In the genomic region with DNA sequence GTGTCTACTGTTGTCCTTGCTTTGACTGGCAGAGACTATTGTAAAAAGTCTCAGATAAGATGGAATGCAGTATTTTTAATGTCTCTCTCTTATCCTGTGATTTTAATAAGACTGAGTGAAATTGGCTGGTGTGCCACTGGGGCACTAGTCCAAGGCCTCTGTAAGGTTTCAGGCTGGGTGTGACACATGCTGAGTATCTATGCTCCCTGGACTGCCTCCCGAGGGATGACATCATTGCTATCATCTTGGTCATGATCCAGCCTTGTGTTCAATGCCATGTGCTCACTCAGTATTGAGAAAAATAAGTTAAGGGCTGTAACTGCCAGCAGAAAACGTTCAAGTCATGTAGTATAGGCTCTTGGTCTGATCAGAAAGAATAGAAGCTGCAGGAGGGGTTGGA, we compare ENCODE assay signal across 9 mouse cellular contexts. TPM values are rescaled to one million over a fixed set of nuclear protein-coding genes. Genes with fewer than 3 reads are reported as not detected.
DNase-seq lines count a peak whose midpoint lies in the region; ATAC-seq and TF ChIP-seq lines count a peak whose summit lies in the region.
"Had no signal": no experiment of that assay in that cellular context is flagged by ENCODE, and none has a peak within 500 bp of the region (broad histone marks: within the 10 kb centered on the region; RNA-seq: fewer than 3 reads in every experiment).

No protein-coding gene starts in this region.

- H3K36me3 ChIP-seq in liver, adult 2 months (ENCODE audit: control insufficient read depth, insufficient read depth, low read length) = no peaks in the 10 kb centered on the region
- no peaks in the 10 kb centered on the region for H3K36me3 ChIP-seq in liver, embryonic 11.5 days (ENCODE audit: control insufficient read depth, insufficient read depth, low read length)
- no peaks in the 10 kb centered on the region for H3K36me3 ChIP-seq in lung, embryonic 16.5 days (ENCODE audit: control insufficient read depth, insufficient read depth, low read length)

- TF ChIP-seq POLR2A in liver, adult 2 months (IDR thresholded peaks at IDR 0.05; ENCODE audit: extremely low read depth, insufficient read depth, low read length) = no peak
- TF ChIP-seq POLR2A in brain, embryonic 14.5 days (IDR thresholded peaks at IDR 0.05; ENCODE audit: borderline replicate concordance, extremely low read depth, insufficient read depth, insufficient read length, poor library complexity, severe bottlenecking) = no peak

- peak; percentile 58 for DNase-seq in liver, adult 2 months (ENCODE audit: extremely low read depth, low read depth, low spot score)
- DNase-seq in liver, embryonic 11.5 days (ENCODE audit: low spot score) = no peak
- DNase-seq in brain, embryonic 14.5 days (ENCODE audit: low read depth) = peak; percentile 89
- DNase-seq in heart, adult 9 months (ENCODE audit: low spot score in 2 of 2) = peak; percentile 65 to 89
- DNase-seq in retina, embryonic 14.5 days (ENCODE audit: low spot score) = no peak
- DNase-seq in yolk sac, embryonic 10.5 days (ENCODE audit: low spot score) = no peak

- TF ChIP-seq CTCF in liver, adult 2 months (IDR thresholded peaks at IDR 0.05; ENCODE audit: low read depth, low read length) = no peak
- no peak for TF ChIP-seq CTCF in brain, embryonic 14.5 days (IDR thresholded peaks at IDR 0.05; ENCODE audit: borderline replicate concordance, extremely low read depth, insufficient read depth, insufficient read length)

- H3K4me3 ChIP-seq in liver, adult 2 months (ENCODE audit: insufficient read depth, low read depth, low read length) = no peak overlapping the region
- H3K4me3 ChIP-seq in liver, embryonic 11.5 days (ENCODE audit: low read depth, low read length) = no peak overlapping the region
- no peak overlapping the region for H3K4me3 ChIP-seq in lung, embryonic 16.5 days (ENCODE audit: low read length)
- H3K4me3 ChIP-seq: hindbrain, embryonic 15.5 days had no signal

- H3K9ac ChIP-seq in liver, adult 2 months (ENCODE audit: low read depth, low read length) = no peak overlapping the region
- H3K9ac ChIP-seq in liver, embryonic 11.5 days (ENCODE audit: low read depth, low read length) = no peak overlapping the region
- no peak overlapping the region for H3K9ac ChIP-seq in lung, embryonic 16.5 days (ENCODE audit: low read length)
- H3K9ac ChIP-seq: hindbrain, embryonic 15.5 days had no signal

- no peaks in the 10 kb centered on the region for H3K79me2 ChIP-seq in liver, adult 2 months (ENCODE audit: control insufficient read depth, insufficient read depth, low read length)

- ATAC-seq in liver, embryonic 11.5 days (replicated peaks; ENCODE audit: low FRiP score) = no peak
- ATAC-seq in lung, embryonic 16.5 days (ENCODE audit: low read depth) = peak; percentile 91
- ATAC-seq in activated CD4-positive, CD25-positive, alpha-beta regulatory T cell, adult 4 months = no peak

- WGBS in liver, adult 2 months = 53% methylated on average over 2 of the region's 2 CpGs
- WGBS in liver, embryonic 11.5 days = 52% methylated on average over 2 of the region's 2 CpGs
- 33% methylated on average over 2 of the region's 2 CpGs for WGBS in lung, embryonic 16.5 days

- no peak overlapping the region for H3K4me2 ChIP-seq in liver, embryonic 11.5 days
- H3K4me2 ChIP-seq in lung, embryonic 16.5 days (ENCODE audit: low read depth, low read length) = no peak overlapping the region
- H3K4me2 ChIP-seq: hindbrain, embryonic 15.5 days had no signal

- no peak overlapping the region for H3K27ac ChIP-seq in liver, adult 2 months (replicated peaks; ENCODE audit: insufficient read depth, low read depth, low read length)
- no peak overlapping the region for H3K27ac ChIP-seq in liver, embryonic 11.5 days (ENCODE audit: low read depth, low read length)
- H3K27ac ChIP-seq in lung, embryonic 16.5 days (ENCODE audit: low read length) = 0 out of 2 replicates have a peak overlapping the region, but pooled peaks have one; percentile 46
- H3K27ac ChIP-seq: hindbrain, embryonic 15.5 days had no signal

- H3K9me3 ChIP-seq in liver, embryonic 11.5 days (ENCODE audit: control insufficient read depth, low read length) = no peaks in the 10 kb centered on the region
- H3K9me3 ChIP-seq in lung, embryonic 16.5 days (ENCODE audit: control insufficient read depth, low read length) = no peaks in the 10 kb centered on the region
- H3K9me3 ChIP-seq: hindbrain, embryonic 15.5 days had no signal

- no peaks in the 10 kb centered on the region for H3K27me3 ChIP-seq in liver, adult 2 months (ENCODE audit: control insufficient read depth, insufficient read depth, low read length)
- H3K27me3 ChIP-seq in liver, embryonic 11.5 days (replicated peaks; ENCODE audit: control insufficient read depth, insufficient read depth, low read length) = no peaks in the 10 kb centered on the region
- no peaks in the 10 kb centered on the region for H3K27me3 ChIP-seq in lung, embryonic 16.5 days (ENCODE audit: control insufficient read depth, insufficient read depth, low read depth, low read length)
- H3K27me3 ChIP-seq: hindbrain, embryonic 15.5 days had no signal

- no peaks in the 10 kb centered on the region for H3K4me1 ChIP-seq in liver, adult 2 months (ENCODE audit: control insufficient read depth, insufficient read depth, low read length)
- no peaks in the 10 kb centered on the region for H3K4me1 ChIP-seq in liver, embryonic 11.5 days (replicated peaks; ENCODE audit: control insufficient read depth, insufficient read depth, low read length)
- 0 out of 2 replicates have a peak, but pooled peaks cover 2% of the 10 kb centered on the region for H3K4me1 ChIP-seq in lung, embryonic 16.5 days (replicated peaks; ENCODE audit: control insufficient read depth, insufficient read depth, low read length)

RNA-seq across cellular contexts. Expression of gene Gm11096, which starts 38.9 kb away (rescaled TPM):
- not detected in 2 replicates for total RNA-seq in liver, adult 2 months (2014; rRNA removed)
- polyA plus RNA-seq in liver, adult 2 months (2012; rRNA removed) = not detected in 2 replicates
- polyA plus RNA-seq in liver, embryonic 11.5 days (2014; fragmentation: Nextera tagmentation; extraction: Ambion mirVana) = not detected in 2 replicates
- polyA plus RNA-seq in brain, embryonic 14.5 days (2012; rRNA removed) = not detected in 2 replicates
- not detected in 2 replicates for polyA plus RNA-seq in lung, embryonic 16.5 days (2015; fragmentation: Nextera tagmentation; extraction: Ambion mirVana)
- not detected for polyA plus RNA-seq in activated CD4-positive, CD25-positive, alpha-beta regulatory T cell, adult 4 months (2017; shearing (Covaris generic))
- polyA plus RNA-seq: hindbrain, embryonic 15.5 days had no signal

Comparison
In these comparisons a context has a peak if more than half of its experiments do, and no peak if none do; other contexts are left out.
1. DNase-seq: peak in liver, adult 2 months (single experiment), brain, embryonic 14.5 days (single experiment) and heart, adult 9 months (2 of 2); none in liver, embryonic 11.5 days (single experiment), retina, embryonic 14.5 days (single experiment) and yolk sac, embryonic 10.5 days (single experiment).